Mouse (Mus musculus): Measurements from ENCODE around the gene Syn3. TPM values are rescaled to one million over a fixed set of nuclear protein-coding genes. Genes with fewer than 3 reads are reported as not detected.

Gene Syn3
- polyA plus RNA-seq, 1 experiment from 2014 or later, result 5.9 TPM

DNA sequence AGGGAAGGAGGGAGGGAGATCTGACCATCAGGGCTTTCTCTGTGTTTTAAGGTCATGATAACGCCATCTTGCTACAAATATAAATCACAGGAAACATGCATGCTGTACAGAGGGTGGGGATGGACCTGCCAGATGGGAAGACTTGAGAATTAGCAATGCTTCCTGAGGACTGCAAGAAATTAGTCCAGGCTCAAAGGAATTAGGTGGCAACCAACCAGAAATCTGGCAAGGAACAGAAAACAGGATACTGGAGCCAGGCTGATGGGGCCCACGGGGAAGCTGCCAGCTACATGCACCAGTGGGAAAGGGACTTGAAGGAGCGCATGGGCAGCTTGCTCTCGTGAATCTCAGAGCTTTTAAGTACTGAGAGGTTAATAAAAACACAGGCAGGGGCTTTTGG, 139.0 kb downstream of the Syn3 start:
- TF ChIP-seq CTCF (IDR thresholded peaks at IDR 0.05; ENCODE audit: low read depth), result no peak
- ATAC-seq (replicated peaks; ENCODE audit: low FRiP score, low read depth), result no peak

GRCm38 (mm10) chr10:86359208-86359607, 139.5 kb downstream of the Syn3 start:
- H3K36me3 ChIP-seq (ENCODE audit: insufficient read depth, low read length), result no peaks in the 10 kb centered on the region
- 67% methylated on average over 2 of the region's 2 CpGs for WGBS
- TF ChIP-seq CTCF (IDR thresholded peaks at IDR 0.05; ENCODE audit: low read depth), result no peak
- H3K9me3 ChIP-seq (replicated peaks; ENCODE audit: low read length), result no peaks in the 10 kb centered on the region
- no peaks in the 10 kb centered on the region for H3K27me3 ChIP-seq (ENCODE audit: insufficient read depth, low read length)
- H3K4me1 ChIP-seq (replicated peaks; ENCODE audit: insufficient read depth, low read length), result 0 out of 2 replicates have a peak, but pooled peaks cover 2% of the 10 kb centered on the region
- H3K27ac ChIP-seq, result peak overlapping the region; percentile 13; the same call in 1 of the 2 replicates
- H3K9ac ChIP-seq (ENCODE audit: low read depth, low read length), result no peak overlapping the region
- DNase-seq (ENCODE audit: low spot score) (no peak), ATAC-seq (replicated peaks; ENCODE audit: low FRiP score, low read depth) (no peak)
- H3K4me3 ChIP-seq (replicated peaks; ENCODE audit: low read depth, low read length), result no peak overlapping the region
- H3K4me2 ChIP-seq (ENCODE audit: low read length), result no peak overlapping the region

More for the DNA sequence above, 139.0 kb downstream of the Syn3 start:
- no peak overlapping the region for H3K9ac ChIP-seq (ENCODE audit: low read depth, low read length)
- H3K4me3 ChIP-seq (replicated peaks; ENCODE audit: low read depth, low read length), result no peak overlapping the region
- no peaks in the 10 kb centered on the region for H3K27me3 ChIP-seq (ENCODE audit: insufficient read depth, low read length)
- H3K27ac ChIP-seq, result peak overlapping the region; percentile 13; the same call in 1 of the 2 replicates
- no peaks in the 10 kb centered on the region for H3K9me3 ChIP-seq (replicated peaks; ENCODE audit: low read length)
- no peaks in the 10 kb centered on the region for H3K36me3 ChIP-seq (ENCODE audit: insufficient read depth, low read length)
- H3K4me2 ChIP-seq (ENCODE audit: low read length), result no peak overlapping the region
- peak; percentile 38 for DNase-seq (ENCODE audit: low spot score)
- 0 out of 2 replicates have a peak, but pooled peaks cover 2% of the 10 kb centered on the region for H3K4me1 ChIP-seq (replicated peaks; ENCODE audit: insufficient read depth, low read length)
- WGBS, result 29% methylated on average over 4 of the region's 4 CpGs

DNA sequence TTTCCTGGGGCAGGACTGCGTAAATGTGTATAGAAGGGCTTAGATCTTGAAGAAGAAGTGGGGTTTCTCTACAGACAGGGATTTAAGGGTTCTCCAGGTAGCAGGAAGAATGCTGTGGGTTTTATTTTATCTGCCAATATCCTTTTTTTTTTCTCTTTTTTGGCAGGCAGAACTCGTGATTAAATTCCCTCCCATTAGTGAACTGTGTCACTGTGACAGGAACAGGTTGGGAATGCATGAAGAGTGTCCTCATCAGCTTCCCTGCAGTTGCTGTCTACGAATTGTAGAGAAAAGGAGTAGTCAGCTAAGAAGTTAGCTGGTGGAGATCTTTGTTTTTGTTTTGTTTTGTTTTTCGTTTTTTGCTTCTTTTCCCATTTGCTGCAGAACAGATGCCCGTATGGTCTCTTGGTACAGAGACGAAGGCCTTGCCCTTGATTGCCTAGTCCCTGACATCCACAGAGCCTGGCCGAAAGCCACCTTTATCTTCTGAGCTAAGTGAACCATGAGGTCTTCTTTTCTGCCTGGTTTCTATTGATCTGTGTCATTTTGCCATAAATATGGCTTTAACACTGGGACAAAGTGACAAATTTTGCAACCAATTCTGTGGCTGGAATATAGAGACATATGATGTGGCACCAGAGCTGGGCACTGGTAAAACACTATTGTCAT, 140.3 kb downstream of the Syn3 start:
- Histone ChIP-seq H3K36me3 (ENCODE audit: insufficient read depth, low read length) (0 out of 2 replicates have a peak, but pooled peaks cover 6% of the 10 kb centered on the region), H3K27ac (no peak overlapping the region), H3K9me3 (replicated peaks; ENCODE audit: low read length) (no peaks in the 10 kb centered on the region), H3K4me1 (replicated peaks; ENCODE audit: insufficient read depth, low read length) (no peaks in the 10 kb centered on the region), H3K4me2 (ENCODE audit: low read length) (no peak overlapping the region), H3K4me3 (replicated peaks; ENCODE audit: low read depth, low read length) (no peak overlapping the region), H3K27me3 (ENCODE audit: insufficient read depth, low read length) (no peaks in the 10 kb centered on the region), H3K9ac (ENCODE audit: low read depth, low read length) (no peak overlapping the region)
- TF ChIP-seq CTCF (IDR thresholded peaks at IDR 0.05; ENCODE audit: low read depth), result no peak
- no peak for DNase-seq (ENCODE audit: low spot score)
- ATAC-seq (replicated peaks; ENCODE audit: low FRiP score, low read depth), result no peak
- WGBS, result 83% methylated on average over 7 of the region's 7 CpGs

DNA sequence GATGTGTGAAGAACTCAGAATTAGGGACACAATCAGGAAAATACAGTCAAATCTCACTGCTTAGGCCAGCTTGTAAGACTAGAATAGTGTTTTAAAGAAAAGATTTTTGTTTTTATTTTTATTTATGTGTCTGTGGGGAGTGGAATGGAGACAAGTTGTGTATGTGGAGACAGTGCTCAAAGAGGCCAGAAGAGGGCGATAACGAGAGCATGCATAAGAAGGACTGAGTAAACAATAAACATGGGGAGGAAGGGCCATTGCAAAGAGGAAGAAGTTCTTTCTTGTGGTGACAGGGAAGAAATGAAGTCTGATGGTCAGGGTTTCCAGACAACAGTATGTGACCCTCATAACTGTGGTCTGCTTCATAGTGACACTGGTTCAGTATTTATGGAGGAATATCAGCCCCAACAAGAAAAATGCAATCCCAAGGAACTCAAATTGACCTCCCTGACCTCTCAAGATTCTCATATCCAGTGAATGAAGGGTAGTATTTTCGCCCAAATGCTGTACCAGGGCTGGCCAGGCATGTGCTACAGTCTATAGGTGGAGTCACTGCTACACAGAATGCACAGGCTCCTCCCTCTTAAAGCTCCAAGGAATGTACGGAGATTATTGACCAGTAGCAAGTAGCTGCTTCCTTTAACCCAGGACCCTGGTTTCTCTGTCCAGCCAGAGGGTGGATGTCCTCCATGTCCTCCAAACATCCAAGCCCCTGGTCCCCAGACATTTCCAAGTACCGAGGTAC, 141.7 kb downstream of the Syn3 start:
- 63% methylated on average over 5 of the region's 5 CpGs for WGBS
- no peaks in the 10 kb centered on the region for H3K9me3 ChIP-seq (replicated peaks; ENCODE audit: low read length)
- ATAC-seq (replicated peaks; ENCODE audit: low FRiP score, low read depth) (no peak), DNase-seq (ENCODE audit: low spot score) (peak; percentile 68)
- 0 out of 2 replicates have a peak, but pooled peaks cover 6% of the 10 kb centered on the region for H3K36me3 ChIP-seq (ENCODE audit: insufficient read depth, low read length)
- no peak overlapping the region for H3K9ac ChIP-seq (ENCODE audit: low read depth, low read length)
- H3K4me3 ChIP-seq (replicated peaks; ENCODE audit: low read depth, low read length), result no peak overlapping the region
- no peak overlapping the region for H3K27ac ChIP-seq
- no peaks in the 10 kb centered on the region for H3K27me3 ChIP-seq (ENCODE audit: insufficient read depth, low read length)
- H3K4me1 ChIP-seq (replicated peaks; ENCODE audit: insufficient read depth, low read length), result no peaks in the 10 kb centered on the region
- TF ChIP-seq CTCF (IDR thresholded peaks at IDR 0.05; ENCODE audit: low read depth), result peak; percentile 77
- no peak overlapping the region for H3K4me2 ChIP-seq (ENCODE audit: low read length)

- DNase-seq (ENCODE audit: low spot score), result no peak
- ATAC-seq (replicated peaks; ENCODE audit: low FRiP score, low read depth), result no peak
Measured at GRCm38 (mm10) chr10:86352521-86352920, 146.2 kb downstream of the Syn3 start.

DNA sequence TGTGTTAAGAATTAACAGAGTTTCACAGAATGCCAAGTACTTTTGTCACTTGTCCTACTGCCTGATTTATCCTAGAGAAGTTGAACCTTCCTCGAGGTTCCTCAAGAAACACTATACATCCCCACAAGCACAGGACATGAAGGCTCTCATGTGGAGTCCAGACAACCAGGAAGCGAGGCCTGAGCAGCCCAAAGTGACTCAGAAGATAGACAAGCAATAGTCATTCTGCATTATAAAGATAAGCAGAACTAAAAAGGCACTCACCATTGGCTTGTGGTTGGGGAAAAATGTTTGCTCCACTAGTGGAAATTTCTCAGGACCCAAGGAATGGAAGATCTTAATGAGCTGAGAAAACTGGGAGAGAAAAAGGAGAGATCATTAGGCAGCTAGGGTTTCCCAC, 147.4 kb downstream of the Syn3 start:
- no peak for TF ChIP-seq CTCF (IDR thresholded peaks at IDR 0.05; ENCODE audit: low read depth)
- H3K4me3 ChIP-seq (replicated peaks; ENCODE audit: low read depth, low read length), result no peak overlapping the region
- no peaks in the 10 kb centered on the region for H3K4me1 ChIP-seq (replicated peaks; ENCODE audit: insufficient read depth, low read length)
- no peaks in the 10 kb centered on the region for H3K9me3 ChIP-seq (replicated peaks; ENCODE audit: low read length)
- DNase-seq (ENCODE audit: low spot score), result no peak
- WGBS, result 70% methylated on average over 2 of the region's 2 CpGs
- ATAC-seq (replicated peaks; ENCODE audit: low FRiP score, low read depth), result no peak
- no peak overlapping the region for H3K4me2 ChIP-seq (ENCODE audit: low read length)
- no peaks in the 10 kb centered on the region for H3K27me3 ChIP-seq (ENCODE audit: insufficient read depth, low read length)
- no peak overlapping the region for H3K9ac ChIP-seq (ENCODE audit: low read depth, low read length)
- no peak overlapping the region for H3K27ac ChIP-seq
- peaks cover 18% of the 10 kb centered on the region for H3K36me3 ChIP-seq (ENCODE audit: insufficient read depth, low read length)

More at GRCm38 (mm10) chr10:86352521-86352920, 146.2 kb downstream of the Syn3 start:
- Histone ChIP-seq H3K36me3 (ENCODE audit: insufficient read depth, low read length) (peaks cover 16% of the 10 kb centered on the region), H3K27ac (no peak overlapping the region), H3K9me3 (replicated peaks; ENCODE audit: low read length) (no peaks in the 10 kb centered on the region), H3K4me1 (replicated peaks; ENCODE audit: insufficient read depth, low read length) (no peaks in the 10 kb centered on the region), H3K9ac (ENCODE audit: low read depth, low read length) (no peak overlapping the region), H3K4me3 (replicated peaks; ENCODE audit: low read depth, low read length) (no peak overlapping the region), H3K27me3 (ENCODE audit: insufficient read depth, low read length) (no peaks in the 10 kb centered on the region), H3K4me2 (ENCODE audit: low read length) (no peak overlapping the region)
- 95% methylated on average over 3 of the region's 3 CpGs for WGBS
- TF ChIP-seq CTCF (IDR thresholded peaks at IDR 0.05; ENCODE audit: low read depth), result no peak

All from kidney, postnatal 0 days (tissue).